Mouse (Mus musculus) adrenal gland, postnatal 4 days (tissue): Measurements from ENCODE around the gene Gnb5. TPM values are rescaled to one million over a fixed set of nuclear protein-coding genes. Genes with fewer than 3 reads are reported as not detected.

Experiments
- DNase-seq, 2 experiments: peaks; one replicate each; pipeline ENCODE4 v3.0.0; 2021 to 2022; ENCODE audit warnings: low spot score in 2 of 2, mixed read lengths in 2 of 2
- total RNA-seq, 2 experiments: library from RNA; stranded (reverse); gene quantifications; 2 replicates each; pipeline ENCODE4 v1.2.3; 2021

Gnb5 gene
- total RNA-seq, 2 experiments from 2014 or later: 33.8 to 37.2 TPM

DNA sequence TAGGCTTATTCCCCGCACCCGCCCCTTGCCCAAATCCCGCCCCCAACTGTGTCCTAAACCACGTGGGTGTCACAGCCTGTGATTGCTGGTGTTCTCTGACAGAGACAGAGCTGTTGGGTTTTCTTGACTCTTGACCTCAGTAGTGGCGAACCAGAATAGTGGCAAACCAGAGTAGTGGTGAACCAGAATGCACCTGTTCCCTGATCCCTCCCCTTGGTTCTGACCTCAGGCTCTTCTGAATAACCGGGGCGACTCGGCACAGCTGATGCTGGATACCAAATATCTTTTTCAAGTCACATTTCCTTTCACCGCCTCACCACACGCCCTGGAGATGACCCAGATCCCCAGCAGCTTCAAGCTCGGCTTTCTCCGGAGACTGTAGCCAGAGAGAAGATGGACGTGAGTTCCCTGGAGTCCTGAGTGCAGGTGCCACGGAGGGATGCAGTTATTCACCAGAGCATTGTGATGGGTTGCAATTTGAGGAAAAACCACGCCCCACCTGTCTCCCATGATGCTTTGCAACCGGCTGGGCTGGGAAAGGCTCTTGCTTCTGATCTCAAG, 2.3 kb upstream of the Gnb5 start:
- DNase-seq: no peak

DNA sequence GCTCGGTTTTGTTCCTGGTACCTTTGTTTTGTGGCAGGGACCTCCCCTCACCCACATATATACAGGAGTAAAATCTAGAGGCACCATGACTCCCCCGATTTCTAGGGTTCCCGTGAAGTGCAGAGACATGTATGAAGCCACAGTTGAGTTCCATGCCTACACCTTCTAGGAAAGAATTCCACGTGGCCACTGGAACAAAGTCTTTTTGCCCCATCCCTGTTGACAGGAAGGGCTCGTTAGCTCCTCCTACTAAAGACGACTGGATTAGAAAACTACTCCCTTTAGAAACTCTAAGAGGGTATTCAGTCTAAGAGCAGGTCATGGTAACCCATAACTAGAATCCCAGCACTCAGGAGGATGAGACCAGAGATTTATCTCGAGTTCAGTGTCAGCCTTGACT, 1.8 kb upstream of the Gnb5 start:
- DNase-seq: no peak

DNA sequence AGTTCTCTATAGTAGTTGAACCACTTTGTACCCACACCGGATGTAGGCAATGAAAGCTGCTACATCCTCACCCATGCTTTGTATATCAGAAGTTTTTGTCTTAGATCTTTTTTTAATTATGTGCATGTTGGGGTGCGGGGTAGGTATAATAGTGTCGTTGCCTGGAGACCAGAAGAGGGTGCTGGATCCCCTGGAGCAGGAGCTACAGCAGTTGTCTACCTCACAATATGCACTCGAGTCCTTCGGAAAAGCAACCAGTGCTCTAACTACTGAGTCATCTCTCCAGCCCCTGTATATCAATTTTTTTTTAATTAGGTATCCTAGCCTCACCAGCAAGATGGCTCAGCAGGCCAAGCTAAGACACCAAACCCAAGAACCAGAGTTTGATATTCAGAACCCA, 927 bp downstream of the Gnb5 start:
- DNase-seq: no peak

DNA sequence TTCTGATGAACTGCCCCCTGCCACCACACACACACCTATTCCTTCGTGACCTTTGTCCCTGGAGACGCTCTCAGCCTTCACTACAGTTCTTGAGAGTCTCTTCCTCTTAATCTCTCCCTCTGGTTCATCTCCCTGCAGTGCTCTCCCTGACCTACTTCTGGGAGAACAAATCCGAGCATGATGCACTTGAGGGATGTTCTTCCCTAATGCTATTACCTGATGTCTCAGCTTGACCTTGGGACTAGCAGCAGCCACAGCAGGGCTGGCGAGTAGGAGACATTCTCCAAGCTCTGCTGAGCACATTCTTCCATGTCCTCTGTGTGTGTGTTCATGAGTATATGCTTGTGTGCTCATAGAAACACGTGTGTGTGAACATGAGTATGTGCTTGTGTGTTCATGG, 2.5 kb downstream of the Gnb5 start:
- DNase-seq: no peak

DNA sequence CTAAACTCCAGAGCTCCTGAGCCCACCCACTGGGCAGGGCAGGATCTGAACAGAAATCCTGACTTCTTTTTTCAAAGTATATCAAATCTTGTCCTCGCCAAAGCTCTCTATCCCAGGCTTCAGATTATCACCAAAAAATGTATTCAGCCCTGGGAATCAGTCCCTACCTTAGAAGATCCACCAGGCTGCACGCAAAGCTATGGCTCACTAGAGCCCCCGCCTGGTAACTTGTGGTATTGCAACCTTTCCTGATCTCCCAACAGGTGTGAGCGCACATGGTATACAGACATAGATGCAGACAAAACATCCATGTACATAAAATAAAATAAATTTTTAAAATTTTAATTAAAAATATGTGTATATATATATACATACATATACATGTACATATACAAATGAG, 5.9 kb downstream of the Gnb5 start:
- peak; percentile 48 to 53 for DNase-seq

DNA sequence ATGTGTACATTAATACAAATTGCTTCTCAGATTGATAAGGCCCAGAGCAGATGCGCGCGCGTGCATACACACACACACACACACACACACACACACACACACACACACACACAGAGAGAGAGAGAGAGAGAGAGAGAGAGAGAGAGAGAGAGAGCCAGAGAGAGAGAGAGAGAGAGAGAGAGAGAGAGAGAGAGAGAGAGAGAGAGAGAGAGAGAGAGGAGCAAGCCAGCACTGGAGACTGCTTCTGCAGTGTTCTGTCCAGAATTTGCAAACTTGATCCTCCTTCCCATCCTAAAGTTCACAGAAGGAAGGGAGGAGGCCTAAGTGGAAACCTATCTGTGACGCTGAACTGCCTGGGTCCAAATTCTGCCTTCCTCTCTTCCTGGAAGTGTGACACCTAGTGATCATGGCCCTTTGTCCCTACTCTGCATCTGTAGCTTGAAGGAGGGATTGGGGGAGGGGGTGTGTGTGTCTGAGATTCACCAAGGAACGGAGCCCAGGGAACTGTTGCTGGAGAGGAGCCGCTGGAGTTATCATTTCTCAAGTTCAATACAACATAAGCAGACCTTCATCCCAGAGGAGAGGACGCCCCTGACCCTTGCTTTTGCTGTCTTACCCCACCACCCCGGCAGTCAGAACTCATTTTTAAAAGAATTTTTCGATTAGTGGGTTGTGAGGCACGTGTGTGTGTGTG, 7.2 kb downstream of the Gnb5 start:
- DNase-seq: no peak

DNA sequence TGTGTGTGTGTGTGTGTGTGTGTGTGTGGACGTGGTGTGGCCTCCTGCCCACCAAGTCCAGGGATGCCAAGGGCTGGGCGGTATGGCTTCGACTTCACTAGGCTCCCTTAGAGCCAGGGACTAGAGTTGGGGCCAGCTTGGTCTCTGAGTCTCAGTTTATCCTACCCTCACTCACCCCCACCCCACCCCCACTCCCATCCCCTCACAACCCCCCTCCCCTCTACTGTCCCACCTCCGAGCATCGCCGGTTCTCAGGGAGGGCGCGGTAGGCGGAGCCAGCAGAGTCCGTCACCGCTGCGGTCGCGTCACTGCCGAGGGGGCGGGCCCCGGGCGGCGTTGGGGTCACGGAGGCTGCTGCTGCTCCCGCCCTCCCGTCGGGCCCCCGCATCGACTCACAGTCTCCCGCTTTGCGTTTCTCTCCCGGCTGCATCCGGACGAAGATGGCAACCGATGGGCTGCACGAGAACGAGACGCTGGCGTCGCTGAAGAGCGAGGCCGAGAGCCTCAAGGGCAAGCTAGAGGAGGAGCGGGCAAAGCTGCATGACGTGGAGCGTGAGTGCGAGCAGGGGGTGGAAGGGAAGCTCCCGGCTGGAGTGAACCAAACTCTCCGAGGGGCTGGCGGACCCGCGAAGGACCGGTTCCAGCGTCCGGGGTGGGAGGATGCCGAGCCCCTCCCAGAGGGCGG, 7.9 kb downstream of the Gnb5 start:
- DNase-seq: peak; percentile 47 to 60

DNA sequence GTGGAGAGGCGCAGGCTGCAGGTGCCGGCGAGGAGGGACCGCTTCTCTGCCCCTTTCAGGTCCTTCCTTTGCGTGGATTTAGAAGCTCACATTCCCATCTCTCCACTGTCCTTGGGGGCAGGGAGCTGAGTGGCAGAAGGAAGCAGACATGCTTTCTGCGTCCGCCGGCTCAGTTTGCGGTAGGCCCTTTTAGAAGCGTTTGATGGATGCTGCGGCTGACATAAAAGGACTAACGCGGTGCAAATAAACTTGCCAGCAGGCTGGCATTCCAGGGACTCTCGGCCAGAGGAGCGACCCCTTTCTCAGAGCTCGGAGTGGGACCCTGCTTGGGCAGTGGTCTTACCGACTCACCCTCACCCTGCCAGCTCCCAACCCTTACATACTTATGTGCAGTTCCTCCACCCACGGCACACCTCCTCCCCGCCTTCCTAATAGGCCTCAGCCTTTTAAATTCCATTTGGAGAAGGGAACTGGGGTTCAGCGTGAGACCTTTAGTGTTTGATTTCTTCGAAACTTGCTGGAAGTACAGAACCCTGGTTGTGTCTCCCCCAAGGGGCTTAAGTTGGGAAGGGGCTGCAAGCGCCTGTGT, 8.5 kb downstream of the Gnb5 start:
- DNase-seq: no peak

DNA sequence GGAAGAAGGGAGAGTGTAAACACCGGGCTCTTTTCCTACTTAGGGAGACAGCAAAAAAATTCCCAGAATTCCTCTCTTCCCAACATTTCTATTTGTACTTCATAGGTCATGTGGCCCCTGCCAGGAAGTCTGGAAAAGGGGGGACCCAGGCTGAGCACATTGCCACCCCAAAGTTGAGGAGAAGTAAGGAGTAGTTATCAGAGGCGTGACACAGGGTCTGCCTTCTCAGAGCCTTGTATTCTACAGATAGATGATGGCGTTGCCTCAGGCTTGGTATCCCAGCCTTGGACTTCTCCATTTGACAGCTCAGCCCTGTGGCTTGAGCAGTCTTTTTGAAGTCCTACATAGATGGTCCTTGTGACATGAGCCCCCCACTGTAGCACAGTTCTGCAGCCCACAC, 9.2 kb downstream of the Gnb5 start:
- no peak for DNase-seq

DNA sequence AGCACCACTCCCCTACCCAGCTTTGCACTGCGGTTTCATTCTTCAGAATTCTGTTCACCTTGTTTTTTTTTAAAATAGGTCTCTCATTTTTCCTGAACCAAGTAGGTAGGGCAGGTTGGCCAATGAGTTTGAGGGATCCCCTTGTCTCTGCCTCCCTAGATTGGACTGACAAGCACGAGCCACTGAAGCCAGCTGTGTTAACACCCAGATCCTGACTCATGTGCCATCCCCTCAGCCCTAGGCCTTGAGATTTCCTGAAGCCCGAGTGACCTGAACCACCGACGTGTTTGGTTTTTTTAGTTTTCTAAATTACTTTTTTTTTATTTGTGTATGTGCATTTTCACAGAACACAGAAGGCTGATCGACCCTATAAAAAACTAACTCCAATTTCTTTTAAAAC, 10.7 kb downstream of the Gnb5 start:
- DNase-seq: no peak

DNA sequence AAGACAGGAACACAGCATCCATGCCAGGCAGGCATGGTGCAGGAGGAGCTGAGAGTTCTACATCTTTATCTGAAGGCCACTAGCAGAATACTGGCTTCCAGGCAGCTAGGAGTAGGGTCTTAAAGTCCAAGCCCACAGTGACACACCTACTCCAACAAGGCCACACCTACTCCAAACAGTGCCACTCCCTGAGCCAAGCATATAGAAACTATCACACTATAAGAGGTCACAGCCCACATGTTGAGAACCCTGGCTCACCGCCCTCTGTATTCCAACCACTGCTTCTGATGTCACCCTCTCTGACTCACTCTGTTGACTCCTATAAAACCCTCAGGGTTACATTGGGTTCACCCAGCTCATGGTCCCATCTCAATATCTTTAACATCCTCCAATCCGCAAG, 12.1 kb downstream of the Gnb5 start:
- DNase-seq: no peak

DNA sequence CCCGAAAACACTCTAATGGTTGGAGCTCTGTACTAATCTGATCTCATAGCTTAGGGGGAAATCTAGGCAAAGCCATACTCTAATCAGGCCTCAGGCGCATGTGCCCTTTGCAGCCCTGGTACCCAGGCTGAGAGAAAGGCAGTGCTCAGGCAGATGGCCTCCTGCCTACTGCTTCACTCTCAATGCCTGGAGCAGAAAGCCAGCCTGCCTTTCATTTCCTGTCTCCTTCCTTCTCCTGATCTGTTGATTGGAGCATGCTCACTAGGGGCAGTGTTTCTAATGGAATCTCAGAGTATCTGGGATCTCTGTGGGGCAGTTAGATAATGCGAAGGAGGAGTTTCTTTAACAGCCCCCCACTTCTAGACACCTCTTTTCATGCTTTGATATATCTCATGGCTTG, 13.3 kb downstream of the Gnb5 start:
- DNase-seq: no peak

DNA sequence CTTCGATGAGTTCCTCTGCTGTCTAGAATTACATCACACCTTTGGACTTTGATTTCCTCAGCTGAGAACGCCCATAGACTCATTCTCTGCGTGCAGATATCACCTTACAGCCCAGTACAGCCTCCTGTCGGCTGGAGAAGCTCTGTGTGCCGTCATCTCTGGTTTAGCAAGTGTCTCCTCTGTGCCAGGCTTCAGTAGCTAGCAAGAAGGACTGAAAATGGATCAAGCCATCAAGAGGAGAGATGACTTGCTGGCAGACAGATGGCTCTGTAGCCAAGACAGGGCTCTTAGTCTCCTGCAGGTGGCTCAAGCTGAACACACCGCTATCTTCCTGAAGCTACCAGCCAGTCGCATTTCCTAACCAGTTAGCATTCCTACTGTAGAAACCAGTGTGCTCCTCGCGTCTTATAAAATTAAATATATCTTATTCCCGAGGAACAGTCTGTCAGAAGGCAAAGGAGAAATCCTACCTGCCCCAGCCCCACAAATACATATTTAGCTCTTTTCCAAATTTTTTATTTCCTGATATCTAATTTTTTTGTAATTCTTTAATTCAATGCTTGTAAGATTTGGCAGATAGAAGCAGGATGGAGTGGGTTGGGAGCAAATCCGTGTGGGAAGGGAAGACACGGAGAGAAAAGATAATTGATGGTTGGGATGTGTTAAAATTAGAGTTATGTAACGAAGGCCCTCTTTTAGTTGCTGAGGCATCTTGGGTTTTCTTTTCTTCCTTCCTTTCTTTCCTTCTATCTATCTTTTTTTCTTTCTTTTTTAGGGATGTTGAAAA, 16.2 kb downstream of the Gnb5 start:
- DNase-seq: no peak

DNA sequence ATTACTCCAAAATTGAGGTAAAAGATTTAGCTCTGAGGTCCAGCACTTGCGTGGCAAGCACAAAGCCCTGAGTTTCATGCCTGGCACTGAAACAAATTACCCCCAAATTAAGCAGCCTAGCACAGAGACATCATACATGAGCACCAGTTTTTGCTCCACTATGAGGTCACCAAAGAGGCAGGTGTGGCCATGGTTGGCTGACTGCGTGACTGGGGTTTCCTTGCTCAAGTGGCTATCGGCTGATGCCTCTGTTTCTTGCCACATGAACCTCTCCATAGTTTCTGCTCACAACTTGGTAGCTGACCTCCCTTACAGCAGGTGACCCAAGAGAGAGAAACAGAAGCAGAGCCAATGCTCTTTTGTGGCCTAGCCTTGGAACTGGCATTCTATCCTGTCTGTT, 22.0 kb downstream of the Gnb5 start:
- DNase-seq: no peak

DNA sequence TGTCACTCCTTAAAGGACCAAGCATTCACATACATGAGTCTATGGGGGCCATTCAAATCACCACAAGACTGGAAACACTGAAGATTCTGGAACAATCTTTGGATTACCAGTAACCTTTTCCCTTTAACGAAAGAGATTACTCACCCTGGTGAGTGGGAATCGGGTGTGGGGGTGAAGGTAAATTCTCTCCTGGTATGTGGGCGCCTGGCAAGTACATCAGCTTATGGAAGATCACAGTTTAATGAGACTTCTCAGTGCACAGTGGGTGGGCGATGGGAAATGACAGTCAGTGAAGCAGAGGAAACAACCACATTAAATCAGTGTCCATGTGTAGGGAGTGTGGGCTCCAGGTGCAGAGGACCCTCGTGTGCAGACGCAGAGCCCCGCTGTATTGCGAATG, 24.7 kb downstream of the Gnb5 start:
- DNase-seq: no peak

DNA sequence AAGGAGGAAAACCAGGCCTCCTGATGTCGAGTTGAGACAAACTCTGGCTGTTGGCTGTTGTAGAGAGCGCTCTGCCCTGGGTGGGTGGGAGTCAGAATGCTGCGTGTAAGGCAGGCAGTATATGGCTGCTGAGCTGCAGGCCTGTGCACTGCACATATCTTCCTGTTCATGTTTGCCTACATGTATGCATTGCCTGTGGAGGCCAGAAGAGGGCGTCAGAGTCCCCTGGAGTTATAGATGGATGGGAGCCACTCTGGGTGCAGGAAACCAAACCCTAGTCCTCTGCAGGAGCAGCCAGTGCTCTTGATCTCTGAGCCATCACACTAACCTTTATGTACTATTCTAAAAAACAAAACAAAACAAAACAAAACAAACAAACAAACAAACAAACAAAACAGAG, 28.4 kb downstream of the Gnb5 start:
- no peak for DNase-seq

DNA sequence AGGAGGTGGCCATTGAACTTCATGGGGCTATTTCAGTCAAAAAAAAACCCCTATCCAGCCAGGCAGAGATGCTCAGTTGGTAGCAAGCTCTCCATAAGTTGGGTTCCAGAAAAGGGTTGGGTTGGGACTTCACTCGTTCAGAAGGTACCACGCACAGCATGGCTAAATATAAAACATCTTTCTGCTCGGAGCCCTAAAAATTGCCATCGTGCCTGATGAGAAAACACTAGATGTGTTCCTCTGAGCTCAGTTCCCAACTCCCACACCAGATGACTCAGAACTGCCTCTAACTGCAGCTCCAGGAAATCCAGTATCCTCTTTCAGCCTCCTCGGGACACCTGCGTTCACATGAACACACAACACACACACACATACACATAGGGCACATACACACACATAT, 31.9 kb downstream of the Gnb5 start:
- DNase-seq: no peak

DNA sequence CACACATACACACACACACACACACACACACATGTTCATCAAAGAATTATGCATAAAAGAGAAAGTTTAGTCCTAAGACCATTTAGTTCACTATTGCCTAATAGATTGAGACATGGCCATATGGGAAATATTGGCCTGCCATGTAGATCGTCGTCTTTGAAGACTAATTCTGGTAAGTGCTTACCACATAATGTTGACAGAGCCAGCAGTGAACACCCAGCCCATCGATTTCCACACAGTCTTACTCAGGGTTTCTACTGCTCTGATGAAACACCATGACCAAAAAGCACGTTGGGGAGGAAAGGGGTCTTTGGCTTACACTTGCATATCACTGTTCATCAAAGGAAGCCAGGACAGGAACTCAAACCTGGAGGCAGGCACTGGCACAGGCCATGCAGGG, 36.3 kb downstream of the Gnb5 start:
- DNase-seq: no peak

DNA sequence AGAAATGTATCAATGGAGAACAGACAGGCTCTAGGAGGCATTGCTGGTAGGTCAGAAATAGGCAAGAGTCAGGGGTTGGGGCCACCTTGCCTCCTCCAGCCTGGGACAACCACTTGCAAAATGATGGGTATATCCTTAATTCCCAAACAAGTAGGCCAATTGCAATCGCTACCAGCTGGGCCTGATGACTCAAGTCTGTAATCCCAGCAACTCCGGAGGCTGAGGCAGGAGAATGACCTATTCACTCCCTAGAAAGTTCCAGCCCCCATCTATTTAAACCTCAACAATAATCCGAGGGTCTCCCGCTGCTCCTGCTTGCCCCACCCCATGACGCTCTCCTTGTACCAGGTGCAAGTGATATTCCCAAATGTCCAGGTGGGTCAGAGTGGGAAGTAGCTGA, 41.4 kb downstream of the Gnb5 start, which contains the start of gene Bcl2l10:
Gene Bcl2l10 (plus strand): TSS at position 301 of the 400 bp plus-strand sequence.
- DNase-seq: no peak

DNA sequence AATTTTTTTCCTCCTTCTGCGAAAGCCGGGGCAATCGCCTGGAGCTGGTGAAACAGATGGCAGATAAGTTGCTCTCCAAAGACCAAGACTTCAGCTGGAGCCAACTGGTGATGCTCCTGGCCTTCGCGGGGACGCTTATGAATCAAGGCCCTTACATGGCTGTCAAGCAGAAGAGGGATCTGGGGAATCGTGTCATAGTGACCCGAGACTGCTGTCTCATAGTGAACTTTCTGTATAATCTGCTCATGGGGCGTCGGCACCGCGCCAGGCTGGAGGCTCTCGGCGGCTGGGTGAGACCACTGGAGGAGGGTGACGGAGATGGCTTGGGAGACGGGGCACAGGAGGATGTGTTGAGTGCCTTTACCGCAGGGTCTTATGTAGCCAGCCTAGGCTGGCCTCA, 42.0 kb downstream of the Gnb5 start:
- DNase-seq: no peak

DNA sequence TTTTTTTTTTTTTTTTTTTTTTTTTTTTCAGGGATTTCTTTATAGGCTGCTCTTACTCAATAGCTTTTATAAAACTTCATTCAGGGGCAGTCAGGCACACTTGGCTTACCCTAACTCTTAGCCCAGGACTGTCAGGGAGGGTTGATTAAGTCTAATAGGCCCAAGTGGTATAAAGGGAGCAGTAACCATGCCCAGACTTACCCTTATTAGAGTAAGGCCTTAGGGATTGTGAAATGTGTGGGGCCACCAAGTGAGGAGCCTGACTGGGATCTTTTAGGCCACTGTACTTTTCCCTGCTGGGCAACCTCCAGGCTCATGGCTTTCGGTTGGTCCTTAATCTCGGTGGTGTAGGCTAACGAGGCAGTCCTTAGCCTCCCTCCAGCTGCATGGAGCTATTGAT, 42.6 kb downstream of the Gnb5 start:
- no peak for DNase-seq

DNA sequence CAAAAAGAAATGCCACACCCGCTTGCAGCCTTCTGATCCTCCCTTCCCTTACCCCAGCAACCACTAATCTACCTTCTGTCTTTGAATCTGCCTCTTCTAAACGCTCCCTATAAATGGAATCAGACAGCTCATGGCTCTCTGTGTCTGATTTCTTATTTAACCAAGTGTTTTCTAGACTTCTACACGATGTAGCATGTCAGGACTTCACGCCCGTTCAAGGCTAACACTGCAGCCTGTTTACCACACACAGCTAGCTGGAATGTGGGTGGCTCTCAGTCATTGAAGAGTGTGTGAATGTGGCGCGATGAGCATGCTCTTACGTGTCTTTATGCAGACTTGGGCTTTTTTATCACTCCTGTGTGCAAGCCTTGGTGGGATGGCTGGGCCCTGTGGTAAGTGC, 47.0 kb downstream of the Gnb5 start:
- DNase-seq: no peak
